Mouse (Mus musculus) kidney, embryonic 15.5 days (tissue): Measurements from ENCODE around the gene Birc5. TPM values are rescaled to one million over a fixed set of nuclear protein-coding genes. Genes with fewer than 3 reads are reported as not detected.

Source experiments
- ATAC-seq: fragments of 200-750 bp; cut with Nextera tagmentation; replicated peaks from 2 replicates; pipeline ENCODE4 v1.8.0; 2017; ENCODE audit warnings: moderate TSS enrichment; ENCODE audit not compliant: low FRiP score
- H3K27ac ChIP-seq: fragments of 300-500 bp; sonication (generic); 2 replicates; pipeline ENCODE4 v1.5.1; 2015; ENCODE audit warnings: mild to moderate bottlenecking, inconsistent platforms
- H3K27me3 ChIP-seq: fragments of 300-500 bp; sonication (generic); 2 replicates; pipeline ENCODE4 v1.6.1; 2015; ENCODE audit warnings: inconsistent platforms
- H3K36me3 ChIP-seq: fragments of 300-500 bp; sonication (generic); 2 replicates; pipeline ENCODE4 v1.6.1; 2015; ENCODE audit warnings: inconsistent platforms
- H3K4me1 ChIP-seq: fragments of 300-500 bp; sonication (generic); 2 replicates; pipeline ENCODE4 v1.6.1; 2015; ENCODE audit warnings: inconsistent platforms
- H3K4me2 ChIP-seq: fragments of 300-500 bp; sonication (generic); 2 replicates; pipeline ENCODE4 v1.6.1; 2015; ENCODE audit warnings: moderate library complexity, mild to moderate bottlenecking, inconsistent platforms
- H3K4me3 ChIP-seq: fragments of 300-500 bp; sonication (generic); replicated peaks from 2 replicates; pipeline ENCODE4 v1.5.1; 2015; ENCODE audit warnings: mild to moderate bottlenecking, inconsistent platforms
- H3K9ac ChIP-seq: fragments of 300-500 bp; sonication (generic); 2 replicates; pipeline ENCODE4 v1.6.1; 2015; ENCODE audit warnings: mild to moderate bottlenecking, inconsistent platforms
- H3K9me3 ChIP-seq: fragments of 300-500 bp; sonication (generic); replicated peaks from 2 replicates; pipeline ENCODE4 v1.6.1; 2016; ENCODE audit warnings: inconsistent platforms
- WGBS: fragments of 180-500 bp; shearing (Covaris S2); methylation state at CpG from one replicate; pipeline ENCODE4 v1.1.7; 2015; ENCODE audit warnings: mixed read lengths; 5-methylcytosine and 5-hydroxymethylcytosine counted together
- polyA plus RNA-seq: library from polyadenylated mRNA; unstranded; fragments of >200 nt; fragmentation: Nextera tagmentation; extraction: Ambion mirVana; gene quantifications from 2 replicates; pipeline ENCODE4 v1.2.1, GENCODE M21; 2015

Gene Birc5
- polyA plus RNA-seq, 1 experiment from 2014 or later: 310 TPM

DNA sequence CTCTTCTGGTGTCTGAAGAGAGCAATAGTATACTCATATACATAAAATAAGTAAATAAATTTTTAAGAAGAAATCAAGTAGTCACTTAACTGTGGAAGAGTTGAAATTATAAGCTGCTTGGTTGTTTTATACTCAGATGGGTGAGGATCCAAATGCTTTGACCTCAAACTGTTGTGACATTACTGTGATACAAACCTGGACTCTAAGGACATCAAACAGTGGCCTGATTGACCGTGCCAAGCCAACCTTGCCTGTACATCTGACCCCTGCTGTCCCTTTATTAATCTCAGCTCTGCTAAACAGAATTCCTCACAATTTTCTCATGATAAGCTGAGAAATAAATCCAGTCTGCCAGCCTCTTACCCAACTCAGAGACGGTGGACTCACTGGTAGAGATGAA lies 3.4 kb upstream of the Birc5 start:
- no peaks in the 10 kb centered on the region for H3K27me3 ChIP-seq
- no peaks in the 10 kb centered on the region for H3K9me3 ChIP-seq
- ATAC-seq: no peak
- no peaks in the 10 kb centered on the region for H3K36me3 ChIP-seq
- no peak overlapping the region for H3K9ac ChIP-seq
- no peak overlapping the region for H3K4me2 ChIP-seq
- H3K27ac ChIP-seq: no peak overlapping the region
- 83% methylated on average over 2 of the region's 2 CpGs for WGBS
- H3K4me3 ChIP-seq: no peak overlapping the region
- H3K4me1 ChIP-seq: peaks cover 43% of the 10 kb centered on the region

DNA sequence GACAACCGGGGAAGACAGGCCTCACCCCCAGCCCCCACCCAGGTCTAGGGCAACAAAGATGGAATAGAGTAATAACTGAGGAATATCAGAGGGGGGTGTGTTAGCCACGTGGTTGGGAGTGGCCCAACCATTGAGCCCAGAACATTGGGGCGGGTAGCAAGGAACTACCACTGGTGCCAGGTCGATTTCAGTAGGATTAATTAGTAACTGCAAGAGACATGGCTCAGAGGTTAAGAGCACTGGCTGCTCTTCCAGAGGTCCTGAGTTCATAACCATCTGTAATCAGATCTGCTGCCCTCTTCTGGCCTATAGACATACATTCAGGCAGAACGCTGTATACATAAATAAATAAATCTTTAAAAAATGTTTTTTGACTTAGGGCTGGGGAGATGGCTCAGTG lies 2.4 kb upstream of the Birc5 start:
- H3K9ac ChIP-seq: no peak overlapping the region
- no peak overlapping the region for H3K4me2 ChIP-seq
- no peaks in the 10 kb centered on the region for H3K27me3 ChIP-seq
- 43% methylated on average over 5 of the region's 5 CpGs for WGBS
- ATAC-seq: no peak
- 0 out of 2 replicates have a peak overlapping the region, but pooled peaks have one; percentile 99 for H3K27ac ChIP-seq
- H3K36me3 ChIP-seq: peaks cover 7% of the 10 kb centered on the region; the same call in 1 of the 2 replicates
- H3K9me3 ChIP-seq: no peaks in the 10 kb centered on the region
- no peak overlapping the region for H3K4me3 ChIP-seq
- peaks cover 48% of the 10 kb centered on the region for H3K4me1 ChIP-seq

DNA sequence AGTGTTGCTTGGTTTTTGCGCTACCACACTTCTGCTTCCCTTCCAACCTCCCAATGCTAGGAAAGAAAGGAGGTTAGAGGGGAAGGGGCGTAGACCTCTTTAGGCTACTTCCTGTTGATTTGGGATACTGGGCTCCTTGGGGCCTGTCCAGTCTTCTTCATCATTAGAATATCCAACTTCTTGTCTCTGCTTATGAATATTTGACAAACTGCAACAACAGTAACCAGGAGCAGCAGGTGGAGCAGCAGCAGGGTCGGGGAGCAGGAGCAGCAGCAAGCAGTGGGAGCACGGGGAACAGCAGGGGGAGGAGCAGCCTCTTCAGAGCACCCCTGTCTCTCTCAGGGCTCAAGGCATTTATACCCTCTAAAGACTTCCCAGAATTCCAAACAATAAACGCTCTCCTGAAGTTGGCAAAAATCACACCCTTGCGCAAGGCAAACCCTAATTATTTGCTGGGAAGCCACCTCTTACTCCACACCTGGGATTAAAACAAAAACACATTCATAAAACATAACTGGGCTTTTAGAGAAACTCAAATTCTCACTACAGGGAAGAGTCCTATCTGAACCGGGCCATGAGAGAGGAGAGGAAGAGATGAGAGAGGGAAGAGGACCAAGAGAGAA lies 1.3 kb upstream of the Birc5 start:
- H3K9ac ChIP-seq: peak overlapping the region; percentile 80
- no peaks in the 10 kb centered on the region for H3K9me3 ChIP-seq
- peaks cover 48% of the 10 kb centered on the region for H3K4me1 ChIP-seq
- peak overlapping the region; percentile 87 for H3K4me2 ChIP-seq
- no peak for ATAC-seq
- peak overlapping the region; percentile 99 for H3K27ac ChIP-seq
- H3K4me3 ChIP-seq: peak overlapping the region; percentile 77
- no peaks in the 10 kb centered on the region for H3K27me3 ChIP-seq
- peaks cover 17% of the 10 kb centered on the region for H3K36me3 ChIP-seq
- 63% methylated on average over 7 of the region's 7 CpGs for WGBS

DNA sequence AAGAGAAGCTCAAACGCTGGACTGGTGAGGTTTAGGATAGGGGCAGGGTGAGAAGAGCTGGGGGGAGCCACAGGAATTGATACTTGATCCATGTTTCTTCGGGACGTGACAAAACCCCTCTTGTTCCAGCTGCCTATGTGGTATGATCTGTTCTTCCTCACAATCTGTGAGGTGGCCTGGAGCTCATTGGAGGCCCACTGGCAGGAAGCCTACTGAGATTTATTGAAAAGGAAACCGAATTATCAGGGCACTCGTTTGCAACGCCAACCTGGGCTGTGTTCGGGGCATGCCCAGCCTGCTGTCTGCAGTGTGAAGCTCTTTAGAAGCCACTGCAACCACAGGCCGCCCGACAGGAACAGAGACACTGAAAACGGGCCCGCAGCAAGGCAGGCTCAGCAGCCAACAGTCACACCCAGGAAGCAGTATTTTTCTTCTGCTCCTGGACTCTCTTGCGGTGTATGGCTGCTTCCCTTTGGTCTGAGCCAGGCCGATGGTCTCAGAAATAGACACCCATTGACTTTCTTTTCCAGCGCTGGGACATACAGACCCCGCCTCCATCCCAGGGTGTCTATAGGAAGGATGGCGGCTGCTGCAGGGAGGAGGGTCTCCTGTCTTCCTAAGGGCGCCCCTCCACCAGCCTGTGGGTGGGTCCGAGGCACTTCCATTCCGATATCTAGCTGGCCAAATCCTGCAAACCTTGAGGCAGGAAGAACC lies 623 bp upstream of the Birc5 start:
- Histone ChIP-seq H3K27me3 (no peaks in the 10 kb centered on the region), H3K9me3 (no peaks in the 10 kb centered on the region), H3K9ac (peak overlapping the region; percentile 80), H3K27ac (peak overlapping the region; percentile 99), H3K36me3 (peaks cover 24% of the 10 kb centered on the region), H3K4me3 (peak overlapping the region; percentile 77), H3K4me1 (peaks cover 48% of the 10 kb centered on the region), H3K4me2 (peak overlapping the region; percentile 87)
- 4% methylated on average over 19 of the region's 19 CpGs for WGBS
- peak; percentile 84 for ATAC-seq

DNA sequence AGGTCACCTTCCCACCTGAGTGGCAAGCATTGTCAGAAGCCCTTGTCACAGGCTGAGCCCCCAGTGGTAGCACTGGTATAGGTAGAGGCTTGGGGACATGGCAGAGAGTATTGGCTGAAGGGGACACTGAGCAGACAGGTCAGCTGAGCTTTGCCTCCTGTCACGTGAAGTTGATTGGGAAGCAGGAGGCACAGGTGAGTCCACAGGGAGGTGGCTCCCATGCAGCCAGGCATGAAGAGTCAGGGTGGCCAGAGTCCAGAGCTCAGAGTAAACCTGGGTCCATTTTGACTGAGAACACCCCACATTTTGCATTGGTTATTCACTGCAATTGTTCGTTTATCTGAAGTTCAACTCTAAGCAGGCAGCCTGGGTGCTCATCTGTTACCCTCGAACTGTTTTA lies 3.8 kb downstream of the Birc5 start:
- no peak overlapping the region for H3K9ac ChIP-seq
- 85% methylated on average over 3 of the region's 3 CpGs for WGBS
- no peak overlapping the region for H3K4me3 ChIP-seq
- H3K4me2 ChIP-seq: no peak overlapping the region
- ATAC-seq: no peak
- H3K9me3 ChIP-seq: no peaks in the 10 kb centered on the region
- no peaks in the 10 kb centered on the region for H3K27me3 ChIP-seq
- peaks cover 64% of the 10 kb centered on the region for H3K36me3 ChIP-seq
- no peak overlapping the region for H3K27ac ChIP-seq
- H3K4me1 ChIP-seq: peaks cover 23% of the 10 kb centered on the region

DNA sequence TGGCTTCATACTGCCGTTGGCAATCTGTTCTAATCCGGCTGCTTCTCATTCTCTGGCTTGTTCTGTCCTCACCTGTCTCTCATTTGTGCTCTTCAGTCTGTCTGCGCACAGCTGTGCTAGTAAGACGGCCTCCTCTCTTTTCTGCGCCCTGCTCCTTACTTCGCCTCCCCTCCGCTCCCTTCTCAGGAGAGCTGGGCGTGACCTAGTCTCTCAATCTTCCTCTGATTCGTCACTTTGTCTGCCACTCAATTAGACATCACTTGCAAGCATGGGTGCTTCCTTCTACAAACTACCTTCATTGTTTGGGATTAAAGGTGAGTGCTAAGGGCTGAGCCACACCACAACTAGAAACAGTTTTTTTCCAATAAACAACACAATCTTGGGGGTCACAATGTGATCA lies 5.2 kb downstream of the Birc5 start:
- ATAC-seq: no peak
- Histone ChIP-seq H3K4me2 (no peak overlapping the region), H3K9me3 (no peaks in the 10 kb centered on the region), H3K9ac (no peak overlapping the region), H3K27me3 (peaks cover 10% of the 10 kb centered on the region), H3K4me1 (peaks cover 17% of the 10 kb centered on the region), H3K36me3 (peaks cover 64% of the 10 kb centered on the region), H3K27ac (no peak overlapping the region), H3K4me3 (no peak overlapping the region)
- 92% methylated on average over 9 of the region's 9 CpGs for WGBS

DNA sequence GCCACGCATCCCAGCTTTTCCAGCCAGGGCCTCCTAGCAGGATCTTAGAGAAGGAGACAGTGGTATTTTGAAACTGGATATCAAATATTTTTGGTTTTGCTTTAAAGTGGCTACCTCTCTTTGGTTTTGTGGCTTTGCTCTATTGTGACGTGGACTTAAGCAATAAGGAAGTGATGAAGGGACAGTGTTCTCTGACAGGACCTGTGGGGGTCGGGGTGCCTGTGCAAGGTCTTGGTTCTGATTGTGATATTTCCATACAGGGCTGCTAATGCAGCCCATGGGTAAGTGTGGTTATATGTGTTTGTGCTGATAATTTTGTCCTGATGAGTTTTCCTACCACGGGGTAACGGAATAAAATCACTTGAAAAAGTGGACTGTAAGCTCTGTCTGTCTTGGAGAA lies 6.3 kb downstream of the Birc5 start:
- peaks cover 64% of the 10 kb centered on the region for H3K36me3 ChIP-seq
- ATAC-seq: no peak
- peaks cover 15% of the 10 kb centered on the region for H3K4me1 ChIP-seq
- peaks cover 22% of the 10 kb centered on the region for H3K27me3 ChIP-seq
- H3K4me3 ChIP-seq: no peak overlapping the region
- no peak overlapping the region for H3K27ac ChIP-seq
- no peaks in the 10 kb centered on the region for H3K9me3 ChIP-seq
- 81% methylated on average over 5 of the region's 5 CpGs for WGBS
- H3K9ac ChIP-seq: no peak overlapping the region
- H3K4me2 ChIP-seq: no peak overlapping the region

DNA sequence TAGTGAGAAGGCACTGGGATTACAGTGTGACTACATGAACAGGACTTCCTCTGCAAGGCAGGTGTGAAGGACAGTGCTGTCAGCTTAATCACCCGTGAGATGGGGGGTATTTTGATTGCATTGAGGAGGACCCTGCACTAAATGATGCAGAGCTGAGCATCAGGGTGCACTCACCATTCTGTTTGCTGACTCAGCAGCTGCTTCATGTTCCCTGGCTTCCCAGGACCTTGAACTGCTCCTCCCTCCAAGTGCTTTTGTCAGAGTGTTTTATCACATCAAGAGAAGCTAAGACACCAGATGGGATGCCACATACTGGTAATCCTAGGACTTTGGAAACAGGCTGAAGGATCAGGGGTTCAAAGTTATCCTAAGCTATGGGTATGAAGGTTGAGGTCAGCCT lies 6.9 kb downstream of the Birc5 start:
- Histone ChIP-seq H3K27ac (no peak overlapping the region), H3K36me3 (peaks cover 62% of the 10 kb centered on the region), H3K9me3 (no peaks in the 10 kb centered on the region), H3K4me2 (no peak overlapping the region), H3K4me1 (peaks cover 16% of the 10 kb centered on the region), H3K4me3 (no peak overlapping the region), H3K27me3 (peaks cover 28% of the 10 kb centered on the region), H3K9ac (no peak overlapping the region)
- 0 out of 2 replicates have a peak, but pooled peaks have one; percentile 22 for ATAC-seq
- WGBS: 47% methylated on average over 1 of the region's 1 CpGs

DNA sequence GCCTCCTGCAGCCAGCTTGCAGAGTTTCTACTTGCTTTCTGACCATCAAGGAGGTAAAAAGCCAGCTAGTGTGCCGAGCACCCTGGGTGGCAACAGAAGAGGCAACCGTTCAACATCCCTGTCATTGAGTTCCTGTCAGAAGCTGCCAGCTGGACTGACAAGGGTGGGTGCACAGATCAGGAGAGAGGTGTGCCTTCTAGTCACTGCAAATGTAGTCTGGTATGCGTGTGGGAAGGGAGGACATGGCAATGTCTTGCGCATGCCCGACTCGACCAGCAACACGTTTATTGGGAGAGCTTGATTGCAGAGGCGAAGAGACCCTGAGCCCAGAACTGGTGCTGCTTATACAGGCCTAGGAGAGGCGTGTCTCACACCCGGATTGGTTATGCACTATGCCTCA lies 8.4 kb downstream of the Birc5 start:
- H3K36me3 ChIP-seq: peaks cover 50% of the 10 kb centered on the region
- H3K4me2 ChIP-seq: no peak overlapping the region
- no peaks in the 10 kb centered on the region for H3K9me3 ChIP-seq
- no peak overlapping the region for H3K9ac ChIP-seq
- H3K27ac ChIP-seq: no peak overlapping the region
- WGBS: 91% methylated on average over 10 of the region's 10 CpGs
- peaks cover 43% of the 10 kb centered on the region for H3K27me3 ChIP-seq
- no peak for ATAC-seq
- H3K4me1 ChIP-seq: peaks cover 13% of the 10 kb centered on the region
- no peak overlapping the region for H3K4me3 ChIP-seq

DNA sequence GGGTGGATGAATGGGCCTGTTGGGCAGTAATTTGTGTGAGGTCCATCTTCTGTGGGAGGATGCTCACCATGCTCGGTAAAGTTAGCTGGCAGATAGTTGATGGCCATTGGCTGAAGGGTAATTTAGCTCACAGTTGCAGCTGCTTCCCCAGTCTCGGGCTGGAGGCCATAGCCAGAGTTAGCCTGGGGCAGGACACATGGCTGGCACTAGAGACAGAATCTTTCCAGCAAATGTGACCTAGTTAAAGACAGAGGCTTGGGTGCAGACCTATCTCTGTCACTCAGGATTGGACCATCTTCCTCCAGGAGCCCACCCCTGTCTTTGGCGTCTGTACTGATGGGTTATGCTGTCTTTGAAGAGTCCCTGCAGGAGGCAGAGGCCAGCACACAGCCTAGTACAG lies 9.3 kb downstream of the Birc5 start:
- H3K9me3 ChIP-seq: no peaks in the 10 kb centered on the region
- WGBS: 37% methylated on average over 3 of the region's 3 CpGs
- ATAC-seq: no peak
- no peak overlapping the region for H3K4me2 ChIP-seq
- no peak overlapping the region for H3K27ac ChIP-seq
- H3K4me3 ChIP-seq: no peak overlapping the region
- no peak overlapping the region for H3K9ac ChIP-seq
- peaks cover 40% of the 10 kb centered on the region for H3K36me3 ChIP-seq
- H3K27me3 ChIP-seq: peaks cover 50% of the 10 kb centered on the region
- peaks cover 13% of the 10 kb centered on the region for H3K4me1 ChIP-seq

DNA sequence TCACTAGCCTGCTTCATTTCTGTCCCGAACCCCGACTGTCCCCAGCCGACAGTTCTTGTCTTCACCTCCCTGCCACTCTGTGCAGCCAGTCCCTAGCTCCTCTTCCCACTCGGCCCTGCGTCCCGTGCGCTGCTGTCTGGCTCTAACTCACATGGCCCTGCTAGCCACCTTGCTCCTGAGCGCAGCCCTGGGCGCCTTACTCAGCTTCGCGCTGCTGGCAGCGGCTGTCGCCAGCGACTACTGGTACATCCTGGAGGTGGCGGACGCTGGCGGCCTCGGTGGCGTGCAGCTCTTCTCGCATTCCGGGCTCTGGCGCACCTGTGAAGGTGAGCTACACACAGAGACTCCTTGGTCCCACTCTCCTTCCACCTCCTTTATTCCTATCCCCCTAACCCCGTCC lies 11.6 kb downstream of the Birc5 start, which contains the start of gene Tmem235:
TSS of gene Tmem235 (plus strand) at position 152 of the 400 bp plus-strand sequence.
- H3K9me3 ChIP-seq: no peaks in the 10 kb centered on the region
- no peak for ATAC-seq
- H3K27me3 ChIP-seq: peaks cover 54% of the 10 kb centered on the region
- 4% methylated on average over 23 of the region's 23 CpGs for WGBS
- H3K4me1 ChIP-seq: peaks cover 27% of the 10 kb centered on the region
- no peak within 1 kb of the TSS for H3K9ac ChIP-seq
- H3K36me3 ChIP-seq: peaks cover 20% of the 10 kb centered on the region
- H3K27ac ChIP-seq: no peak within 1 kb of the TSS
- 0 out of 2 replicates have a peak within 1 kb of the TSS, but pooled peaks have one; percentile 7 for H3K4me3 ChIP-seq
- H3K4me2 ChIP-seq: peak within 1 kb of the TSS; percentile 31

DNA sequence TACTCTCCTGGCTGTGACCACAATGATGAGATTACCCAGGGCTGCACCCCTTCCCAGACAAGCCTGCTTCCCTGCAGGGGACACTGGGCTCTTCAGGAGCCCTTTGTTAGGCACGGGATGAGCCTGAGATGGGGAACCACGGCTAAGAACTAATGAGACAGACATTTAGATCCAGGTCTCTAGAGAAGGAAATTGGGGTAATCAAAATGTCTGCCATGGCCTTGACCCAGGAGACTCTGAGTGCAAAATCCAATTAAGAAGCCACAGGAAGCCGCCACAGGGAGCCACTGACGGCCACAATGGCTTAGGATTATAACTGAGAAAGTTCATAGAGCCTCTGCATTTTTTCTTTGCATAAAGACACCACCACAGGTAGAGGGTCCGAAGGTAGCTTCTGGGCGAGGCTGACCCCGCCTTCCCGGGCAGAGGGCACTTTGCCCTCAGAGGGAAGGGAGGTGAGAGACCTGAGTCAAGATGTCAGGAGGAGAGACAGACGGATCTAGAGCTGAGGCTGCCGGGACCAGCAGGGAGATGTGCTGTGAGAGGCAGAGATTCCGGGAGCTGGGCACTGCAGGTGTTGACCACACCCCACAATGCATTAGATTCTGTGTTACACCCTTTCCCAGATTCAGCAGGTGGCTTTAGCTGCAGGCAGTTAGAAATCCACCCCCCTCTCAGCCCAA lies 14.3 kb downstream of the Birc5 start:
- Histone ChIP-seq H3K36me3 (no peaks in the 10 kb centered on the region), H3K4me2 (no peak overlapping the region), H3K9me3 (no peaks in the 10 kb centered on the region), H3K9ac (no peak overlapping the region), H3K4me3 (no peak overlapping the region), H3K27ac (no peak overlapping the region), H3K4me1 (peaks cover 41% of the 10 kb centered on the region), H3K27me3 (peaks cover 53% of the 10 kb centered on the region)
- ATAC-seq: no peak
- 48% methylated on average over 11 of the region's 11 CpGs for WGBS
